Mouse (Mus musculus) G1E (cell line): ENCODE results near the gene Dazap2. TPM values are rescaled to one million over a fixed set of nuclear protein-coding genes. Genes with fewer than 3 reads are reported as not detected.

Source experiments
- ATAC-seq: 2 replicates; pipeline ENCODE4 v1.8.0; 2016; ENCODE audit warnings: mild to moderate bottlenecking; ENCODE audit not compliant: insufficient number of reproducible peaks, poor library complexity, low FRiP score, severe bottlenecking; ENCODE audit errors: extremely low read depth
- DNase-seq: peaks from one replicate; pipeline ENCODE4 v3.0.0; 2012; ENCODE audit warnings: low spot score
- H3K27me3 ChIP-seq: 2 replicates; pipeline ENCODE4 v1.6.1; 2012; ENCODE audit warnings: mild to moderate bottlenecking, low read length, inconsistent platforms; ENCODE audit not compliant: insufficient read depth
- H3K36me3 ChIP-seq: replicated peaks from 2 replicates; pipeline ENCODE3; 2012; ENCODE audit warnings: mild to moderate bottlenecking, inconsistent platforms
- H3K4me1 ChIP-seq: 2 replicates; pipeline ENCODE4 v1.6.1; 2012; ENCODE audit warnings: low read depth, low read length, inconsistent platforms, mixed read lengths; ENCODE audit not compliant: insufficient read depth
- H3K4me3 ChIP-seq: 2 replicates; pipeline ENCODE4 v1.5.1; 2012; ENCODE audit warnings: low read depth, mild to moderate bottlenecking, inconsistent platforms, low read length, moderate library complexity, mixed read lengths
- H3K9me3 ChIP-seq: replicated peaks from 2 replicates; pipeline ENCODE4 v1.6.1; 2012; ENCODE audit warnings: inconsistent platforms
- CTCF ChIP-seq: IDR thresholded peaks from 2 replicates; pipeline ENCODE4 v1.5.1; 2012; ENCODE audit warnings: low read depth, low read length, inconsistent platforms, mixed read lengths
- GATA1 ChIP-seq: IDR thresholded peaks from 2 replicates; pipeline ENCODE4 v1.6.1; 2012; ENCODE audit warnings: borderline replicate concordance, low read length, inconsistent platforms, mixed read lengths
- GATA2 ChIP-seq: IDR thresholded peaks from 2 replicates; pipeline ENCODE4 v1.6.1; 2012; ENCODE audit warnings: low read depth, low read length, inconsistent platforms, borderline replicate concordance
- POLR2AphosphoS5 ChIP-seq: IDR thresholded peaks from 2 replicates; pipeline ENCODE4 v1.6.1; 2012; ENCODE audit warnings: low read depth, low read length, inconsistent platforms; ENCODE audit not compliant: insufficient replicate concordance
- TAL1 ChIP-seq: conservative IDR thresholded peaks from 2 replicates; pipeline ENCODE4 v1.6.1; 2012; ENCODE audit warnings: low read depth, low read length, inconsistent platforms, mixed read lengths
- polyA plus RNA-seq: library from polyadenylated mRNA; stranded (reverse); fragments of >175 nt; gene quantifications from 2 replicates; pipeline ENCODE4 v1.2.3, GENCODE M21; 2012
- total RNA-seq, 2 experiments: library from RNA; stranded (forward) in 1 of 2; stranded (reverse) in 1 of 2; fragments of 200-1000 nt in 1 of 2; fragments of >200 nt in 1 of 2; fragmentation: Nextera tagmentation in 1 of 2; gene quantifications; 2 replicates each; pipeline ENCODE4 v1.2.3; 2014 to 2017

Dazap2 gene
- total and polyA plus RNA-seq, 3 experiments = 56.6 to 234 (median 177) TPM

GRCm38 (mm10) chr15:100633341-100633740, 18.2 kb downstream of the Dazap2 start:
- Histone ChIP-seq H3K4me3 (no peak overlapping the region), H3K9me3 (peaks cover 6% of the 10 kb centered on the region), H3K4me1 (no peaks in the 10 kb centered on the region), H3K27me3 (peaks cover 59% of the 10 kb centered on the region), H3K36me3 (no peaks in the 10 kb centered on the region)
- no peak for TF ChIP-seq GATA1
- no peak for TF ChIP-seq CTCF
- no peak for TF ChIP-seq GATA2
- TF ChIP-seq TAL1 = no peak
- no peak for TF ChIP-seq POLR2AphosphoS5
- ATAC-seq (no peak), DNase-seq (no peak)

DNA sequence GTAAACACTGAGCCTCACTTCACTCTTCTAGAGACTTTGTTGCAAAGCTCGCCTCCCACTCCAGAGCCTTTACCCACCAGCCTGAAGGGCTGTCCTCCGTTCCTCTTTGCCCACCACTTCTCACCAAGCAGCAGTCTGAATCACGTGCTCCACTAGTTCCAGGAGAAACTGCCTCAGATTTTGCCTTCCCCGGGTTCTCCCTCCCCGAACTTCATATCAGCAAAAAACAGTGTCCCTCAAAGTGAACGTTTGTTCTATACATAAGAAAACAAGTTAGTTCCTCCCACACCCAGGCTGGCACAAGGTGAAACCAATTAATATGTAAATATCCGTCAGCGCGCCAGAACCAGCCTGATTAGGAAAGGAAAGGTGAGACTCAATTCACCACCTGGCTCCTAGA, 20.1 kb downstream of the Dazap2 start:
- peak; percentile 8; the same call in 1 of the 2 replicates for ATAC-seq
- no peaks in the 10 kb centered on the region for H3K4me1 ChIP-seq

GRCm38 (mm10) chr15:100635851-100636645, 20.9 kb downstream of the Dazap2 start:
- H3K9me3 ChIP-seq = peaks cover 6% of the 10 kb centered on the region
- ATAC-seq (no peak), DNase-seq (no peak)
- TF ChIP-seq CTCF = no peak
- no peak for TF ChIP-seq GATA1
- H3K4me3 ChIP-seq = no peak overlapping the region
- peaks cover 43% of the 10 kb centered on the region for H3K27me3 ChIP-seq
- no peaks in the 10 kb centered on the region for H3K36me3 ChIP-seq
- no peaks in the 10 kb centered on the region for H3K4me1 ChIP-seq

More for the DNA sequence above, 20.1 kb downstream of the Dazap2 start:
- H3K36me3 ChIP-seq = no peaks in the 10 kb centered on the region
- no peak overlapping the region for H3K4me3 ChIP-seq
- TF ChIP-seq CTCF (no peak), GATA2 (no peak), POLR2AphosphoS5 (no peak), GATA1 (no peak), TAL1 (no peak)
- DNase-seq = no peak
- H3K27me3 ChIP-seq = peaks cover 47% of the 10 kb centered on the region
- peaks cover 6% of the 10 kb centered on the region for H3K9me3 ChIP-seq

GRCm38 (mm10) chr15:100636700-100637501, 21.8 kb downstream of the Dazap2 start, which contains the start of gene Smagp:
TSS of gene Smagp (minus strand) at chr15:100636940.
- TF ChIP-seq TAL1 (no peak), POLR2AphosphoS5 (no peak)
- Histone ChIP-seq H3K9me3 (peaks cover 6% of the 10 kb centered on the region), H3K4me1 (no peaks in the 10 kb centered on the region), H3K27me3 (peaks cover 35% of the 10 kb centered on the region), H3K4me3 (no peak within 1 kb of the TSS), H3K36me3 (no peaks in the 10 kb centered on the region)
- DNase-seq = no peak
- no peak for ATAC-seq

DNA sequence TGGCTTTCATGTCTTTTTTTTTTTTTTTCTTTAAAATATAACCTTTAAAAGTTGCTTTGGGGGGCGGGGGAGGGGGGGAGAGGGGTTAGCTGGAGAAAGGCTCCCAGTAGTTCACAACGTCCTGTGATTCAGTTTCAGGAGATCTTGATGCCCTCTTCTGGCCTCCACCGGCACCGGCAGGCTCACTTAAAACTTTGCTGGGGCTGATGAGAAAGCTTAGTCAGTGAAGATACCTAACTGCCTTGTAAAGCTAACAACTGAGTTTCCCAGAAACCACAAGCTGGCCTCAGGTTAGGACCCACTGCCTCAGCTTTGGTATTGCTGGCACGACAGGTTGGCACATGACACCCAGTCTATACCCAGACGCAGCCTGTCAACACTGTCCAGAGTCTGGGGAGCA, 22.5 kb downstream of the Dazap2 start:
- H3K4me1 ChIP-seq = no peaks in the 10 kb centered on the region
- H3K27me3 ChIP-seq = peaks cover 30% of the 10 kb centered on the region
- ATAC-seq (no peak), DNase-seq (no peak)
- no peak for TF ChIP-seq GATA1
- TF ChIP-seq GATA2 = no peak
- TF ChIP-seq CTCF = no peak
- TF ChIP-seq POLR2AphosphoS5 = no peak
- no peak for TF ChIP-seq TAL1
- H3K36me3 ChIP-seq = no peaks in the 10 kb centered on the region
- H3K4me3 ChIP-seq = no peak overlapping the region
- peaks cover 6% of the 10 kb centered on the region for H3K9me3 ChIP-seq

DNA sequence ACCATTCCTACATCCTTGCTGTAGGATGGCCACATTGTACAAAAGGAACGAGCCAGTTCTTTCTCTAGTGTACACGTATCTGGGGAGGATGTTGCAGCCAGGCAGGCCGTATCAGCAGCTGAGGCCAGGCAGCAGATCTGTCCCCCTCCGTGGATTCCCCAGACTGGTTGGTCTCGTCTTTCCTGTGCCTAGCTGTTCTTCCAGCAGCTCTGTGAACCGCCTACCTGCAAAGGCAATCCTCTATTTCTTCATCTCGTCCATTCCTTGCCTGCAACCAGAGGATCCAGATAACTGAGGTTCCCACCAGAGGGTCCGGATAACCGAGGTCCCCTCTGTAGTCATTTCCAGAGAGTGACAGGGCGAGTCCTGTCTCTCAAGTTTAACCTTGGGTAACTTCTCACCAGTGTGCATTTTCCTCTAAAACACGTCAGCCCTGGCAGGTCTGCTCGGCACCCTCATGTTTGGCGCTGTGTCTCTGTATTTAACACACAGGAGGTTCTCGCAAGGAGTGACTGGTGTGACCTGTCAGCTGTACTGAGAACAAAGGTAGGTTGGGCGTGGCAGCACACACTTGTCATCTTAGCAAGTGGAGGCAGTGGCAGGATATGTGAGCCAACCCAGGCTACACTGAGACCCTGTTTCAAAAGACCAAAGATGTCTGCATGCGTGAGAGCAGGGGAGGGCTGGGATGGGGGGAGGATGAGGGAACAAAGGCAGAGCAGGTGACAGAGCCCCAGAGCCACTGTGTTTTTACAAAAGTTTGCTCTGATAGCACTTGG, 25.0 kb downstream of the Dazap2 start:
- H3K36me3 ChIP-seq = peaks cover 2% of the 10 kb centered on the region
- H3K4me1 ChIP-seq = no peaks in the 10 kb centered on the region
- ATAC-seq (no peak), DNase-seq (no peak)
- H3K9me3 ChIP-seq = peaks cover 6% of the 10 kb centered on the region
- TF ChIP-seq GATA2 (no peak), TAL1 (no peak), GATA1 (no peak), CTCF (no peak), POLR2AphosphoS5 (no peak)
- peaks cover 24% of the 10 kb centered on the region; the same call in 1 of the 2 replicates for H3K27me3 ChIP-seq
- no peak overlapping the region for H3K4me3 ChIP-seq
